Mouse (Mus musculus) gastrocnemius, postnatal 14 days (tissue): Measurements from ENCODE around the gene Ets1. TPM values are rescaled to one million over a fixed set of nuclear protein-coding genes. Genes with fewer than 3 reads are reported as not detected.

Experiments
- DNase-seq: peaks from one replicate; pipeline ENCODE4 v3.0.0; 2021; ENCODE audit warnings: mixed read lengths
- intact Hi-C: fragments of 180-260 bp; cut with DNase I; formaldehyde crosslinking; loops from one replicate; pipeline ENCODE4 v1.15.1; 2025; ENCODE audit warnings: low total_unique reads
- long read RNA-seq, 2 experiments: library from polyadenylated mRNA; stranded (forward); transcript quantifications; one replicate each; pipeline ENCODE4 v2.0.0; 2021
- total RNA-seq, 2 experiments: library from RNA; stranded (reverse); gene quantifications; 2 replicates each; pipeline ENCODE4 v1.2.3; 2021

Gene Ets1
- 10 to 100 TPM; 33.0 to 35.7 TPM for total RNA-seq
- long read RNA-seq, experiment 1, full-length matches to known transcripts = 10 of 19 reads
- long read RNA-seq, experiment 1, partial matches to known transcripts = 2 of 19 reads
- long read RNA-seq, experiment 1, other reads (novel, unspliced or antisense) = 7 of 19 reads
- long read RNA-seq, experiment 2, full-length matches to known transcripts = 22 of 34 reads
- long read RNA-seq, experiment 2, partial matches to known transcripts = 0 of 34 reads
- long read RNA-seq, experiment 2, other reads (novel, unspliced or antisense) = 12 of 34 reads

GRCm38 (mm10) chr9:32635627-32636385 is at the start of gene Ets1:
TSS of gene Ets1 (plus strand) at chr9:32636221.
- DNase-seq = no peak
- intact Hi-C loops = no loop called here

GRCm38 (mm10) chr9:32589900-32590299 is 46.1 kb upstream of the Ets1 start:
- intact Hi-C loops = loop anchor here (2.0 to 10.0 kb wide), 4 partner anchors 185 to 657 kb away; no protein-coding TSS in a partner anchor
- DNase-seq = peak; percentile 80

GRCm38 (mm10) chr9:32590571-32590970 is 45.5 kb upstream of the Ets1 start:
- no peak for DNase-seq
- intact Hi-C loops = loop anchor here (2.0 kb wide), 1 partner anchor 350 kb away; no protein-coding TSS in a partner anchor

GRCm38 (mm10) chr9:32591732-32592582 is 44.1 kb upstream of the Ets1 start:
- peak; percentile 49 for DNase-seq
- intact Hi-C loops = loop anchor here (2.0 kb wide), 1 partner anchor 349 kb away; no protein-coding TSS in a partner anchor

GRCm38 (mm10) chr9:32592583-32592890 is 43.5 kb upstream of the Ets1 start:
- intact Hi-C loops = no loop called here
- no peak for DNase-seq

GRCm38 (mm10) chr9:32593816-32594215 is 42.2 kb upstream of the Ets1 start:
- no peak for DNase-seq
- intact Hi-C loops = no loop called here

GRCm38 (mm10) chr9:32594346-32594745 is 41.7 kb upstream of the Ets1 start:
- no peak for DNase-seq
- intact Hi-C loops = no loop called here

GRCm38 (mm10) chr9:32595076-32595820 is 40.8 kb upstream of the Ets1 start:
- intact Hi-C loops = no loop called here

GRCm38 (mm10) chr9:32596366-32596765 is 39.7 kb upstream of the Ets1 start:
- DNase-seq = no peak
- intact Hi-C loops = no loop called here

More at GRCm38 (mm10) chr9:32595076-32595820, 40.8 kb upstream of the Ets1 start:
- no peak for DNase-seq

- DNase-seq = no peak
- intact Hi-C loops = no loop called here
These were observed 34.1 kb upstream of the Ets1 start for GRCm38 (mm10) chr9:32601953-32602352.

- intact Hi-C loops = no loop called here
- DNase-seq = no peak
These were observed 32.9 kb upstream of the Ets1 start for GRCm38 (mm10) chr9:32603097-32603496.

- intact Hi-C loops = no loop called here
- DNase-seq = no peak
These were observed 28.8 kb upstream of the Ets1 start for GRCm38 (mm10) chr9:32607218-32607617.

- intact Hi-C loops = no loop called here
- no peak for DNase-seq
These were observed 27.0 kb upstream of the Ets1 start for GRCm38 (mm10) chr9:32608831-32609610.

- intact Hi-C loops = no loop called here
- no peak for DNase-seq
These were observed 25.8 kb upstream of the Ets1 start for GRCm38 (mm10) chr9:32610218-32610617.

GRCm38 (mm10) chr9:32610631-32611030 is 25.4 kb upstream of the Ets1 start:
- DNase-seq = no peak
- intact Hi-C loops = no loop called here

GRCm38 (mm10) chr9:32611340-32611739 is 24.7 kb upstream of the Ets1 start:
- intact Hi-C loops = no loop called here
- no peak for DNase-seq

GRCm38 (mm10) chr9:32612426-32612825 is 23.6 kb upstream of the Ets1 start:
- intact Hi-C loops = no loop called here
- no peak for DNase-seq

GRCm38 (mm10) chr9:32612861-32613421 is 23.1 kb upstream of the Ets1 start:
- intact Hi-C loops = no loop called here
- no peak for DNase-seq
